Mouse (Mus musculus) hindbrain, embryonic 14.5 days (tissue): Measurements from ENCODE around the gene Il1r1. TPM values are rescaled to one million over a fixed set of nuclear protein-coding genes. Genes with fewer than 3 reads are reported as not detected.
A peak's percentile ranks its signal among the peaks of the same experiment; 100 is the strongest.

Experiments used
- ATAC-seq: fragments of 200-750 bp; cut with Nextera tagmentation; 2 replicates; pipeline ENCODE4 v1.8.0; 2017; ENCODE audit warnings: moderate number of reproducible peaks, mild to moderate bottlenecking, moderate TSS enrichment, moderate library complexity; ENCODE audit not compliant: low FRiP score
- DNase-seq: peaks from one replicate; pipeline ENCODE4 v3.0.0-alpha.2; 2015; ENCODE audit warnings: low spot score
- H3K27ac ChIP-seq: fragments of 300-500 bp; sonication (generic); 2 replicates; pipeline ENCODE4 v1.5.1; 2014; ENCODE audit warnings: mild to moderate bottlenecking, moderate library complexity
- H3K27me3 ChIP-seq: fragments of 300-500 bp; sonication (generic); 2 replicates; pipeline ENCODE4 v1.6.1; 2014; ENCODE audit warnings: mild to moderate bottlenecking, low read length, mixed read lengths; ENCODE audit not compliant: control insufficient read depth, insufficient read depth
- H3K36me3 ChIP-seq: fragments of 300-500 bp; sonication (generic); replicated peaks from 2 replicates; pipeline ENCODE4 v1.6.1; 2014; ENCODE audit not compliant: control insufficient read depth, insufficient read depth
- H3K4me1 ChIP-seq: fragments of 300-500 bp; sonication (generic); replicated peaks from 2 replicates; pipeline ENCODE4 v1.6.1; 2014; ENCODE audit warnings: antibody characterized with exemption, low read length, mixed read lengths; ENCODE audit not compliant: control insufficient read depth, insufficient read depth
- H3K4me2 ChIP-seq: fragments of 300-500 bp; sonication (generic); replicated peaks from 2 replicates; pipeline ENCODE4 v1.6.1; 2014; ENCODE audit warnings: mild to moderate bottlenecking, moderate library complexity
- H3K4me3 ChIP-seq: fragments of 300-500 bp; sonication (generic); replicated peaks from 2 replicates; pipeline ENCODE4 v1.5.1; 2014; ENCODE audit warnings: mild to moderate bottlenecking, low read length
- H3K9ac ChIP-seq: fragments of 300-500 bp; sonication (generic); 2 replicates; pipeline ENCODE4 v1.6.1; 2014
- H3K9me3 ChIP-seq: fragments of 300-500 bp; sonication (generic); 2 replicates; pipeline ENCODE4 v1.6.1; 2016; ENCODE audit warnings: low read length; ENCODE audit not compliant: control insufficient read depth
- WGBS: fragments of 180-500 bp; shearing (Covaris S2); extraction: QIAGEN DNeasy Blood & Tissue Kit; methylation state at CpG from one replicate; pipeline ENCODE4 v1.1.7; 2014; 5-methylcytosine and 5-hydroxymethylcytosine counted together
- polyA plus RNA-seq: library from polyadenylated mRNA; unstranded; fragments of >200 nt; fragmentation: Nextera tagmentation; extraction: Ambion mirVana; gene quantifications from 2 replicates; pipeline ENCODE4 v1.2.1, GENCODE M21; 2014

The Il1r1 gene
- polyA plus RNA-seq, 1 experiment from 2014 or later = 0.66 TPM

GRCm38 (mm10) chr1:40223591-40223990 is 1.3 kb upstream of the Il1r1 start:
- no peak overlapping the region for H3K9ac ChIP-seq
- H3K27ac ChIP-seq = no peak overlapping the region
- WGBS = 84% methylated on average over 2 of the region's 2 CpGs
- H3K27me3 ChIP-seq = no peaks in the 10 kb centered on the region
- DNase-seq (no peak), ATAC-seq (no peak)
- no peaks in the 10 kb centered on the region for H3K36me3 ChIP-seq
- H3K9me3 ChIP-seq = no peaks in the 10 kb centered on the region
- H3K4me1 ChIP-seq = 0 out of 2 replicates have a peak, but pooled peaks cover 6% of the 10 kb centered on the region
- H3K4me2 ChIP-seq = no peak overlapping the region
- H3K4me3 ChIP-seq = no peak overlapping the region

GRCm38 (mm10) chr1:40225580-40225979 is 700 bp downstream of the Il1r1 start:
- Histone ChIP-seq H3K36me3 (no peaks in the 10 kb centered on the region), H3K4me2 (no peak overlapping the region), H3K4me1 (0 out of 2 replicates have a peak, but pooled peaks cover 6% of the 10 kb centered on the region), H3K27me3 (no peaks in the 10 kb centered on the region), H3K9ac (no peak overlapping the region), H3K27ac (no peak overlapping the region), H3K4me3 (no peak overlapping the region), H3K9me3 (no peaks in the 10 kb centered on the region)
- WGBS = 77% methylated on average over 2 of the region's 2 CpGs
- DNase-seq = peak; percentile 22
- ATAC-seq = no peak

GRCm38 (mm10) chr1:40229033-40229432 is 4.2 kb downstream of the Il1r1 start:
- Histone ChIP-seq H3K4me3 (no peak overlapping the region), H3K27ac (no peak overlapping the region), H3K36me3 (no peaks in the 10 kb centered on the region), H3K9me3 (no peaks in the 10 kb centered on the region), H3K4me2 (no peak overlapping the region), H3K4me1 (0 out of 2 replicates have a peak, but pooled peaks cover 6% of the 10 kb centered on the region), H3K27me3 (no peaks in the 10 kb centered on the region), H3K9ac (no peak overlapping the region)
- DNase-seq (peak; percentile 10), ATAC-seq (no peak)
- 96% methylated on average over 3 of the region's 3 CpGs for WGBS

- Histone ChIP-seq H3K4me1 (0 out of 2 replicates have a peak, but pooled peaks cover under 1% of the 10 kb centered on the region), H3K36me3 (no peaks in the 10 kb centered on the region), H3K4me3 (no peak overlapping the region), H3K27ac (no peak overlapping the region), H3K4me2 (no peak overlapping the region), H3K9me3 (no peaks in the 10 kb centered on the region), H3K9ac (no peak overlapping the region), H3K27me3 (no peaks in the 10 kb centered on the region)
- WGBS = 96% methylated on average over 3 of the region's 3 CpGs
- DNase-seq = no peak
- ATAC-seq = no peak
Measured at GRCm38 (mm10) chr1:40229771-40230280, 4.9 kb downstream of the Il1r1 start.

- Histone ChIP-seq H3K27ac (no peak overlapping the region), H3K36me3 (no peaks in the 10 kb centered on the region), H3K9ac (no peak overlapping the region), H3K4me3 (no peak overlapping the region), H3K4me2 (no peak overlapping the region), H3K27me3 (no peaks in the 10 kb centered on the region), H3K9me3 (no peaks in the 10 kb centered on the region), H3K4me1 (no peaks in the 10 kb centered on the region)
- ATAC-seq (no peak), DNase-seq (no peak)
- 81% methylated on average over 7 of the region's 7 CpGs for WGBS
Measured at GRCm38 (mm10) chr1:40230336-40230735, 5.5 kb downstream of the Il1r1 start.

- Histone ChIP-seq H3K9ac (no peak overlapping the region), H3K36me3 (no peaks in the 10 kb centered on the region), H3K27ac (no peak overlapping the region), H3K4me1 (no peaks in the 10 kb centered on the region), H3K4me3 (no peak overlapping the region), H3K4me2 (no peak overlapping the region), H3K27me3 (no peaks in the 10 kb centered on the region), H3K9me3 (no peaks in the 10 kb centered on the region)
- DNase-seq = no peak
- WGBS = 87% methylated on average over 3 of the region's 3 CpGs
- no peak for ATAC-seq
Measured at GRCm38 (mm10) chr1:40231116-40231515, 6.2 kb downstream of the Il1r1 start.

GRCm38 (mm10) chr1:40233217-40233616 is 8.3 kb downstream of the Il1r1 start:
- no peaks in the 10 kb centered on the region for H3K27me3 ChIP-seq
- H3K4me1 ChIP-seq = no peaks in the 10 kb centered on the region
- WGBS = 67% methylated on average over 7 of the region's 7 CpGs
- no peaks in the 10 kb centered on the region for H3K9me3 ChIP-seq
- H3K27ac ChIP-seq = no peak overlapping the region
- H3K9ac ChIP-seq = no peak overlapping the region
- ATAC-seq (no peak), DNase-seq (no peak)
- H3K4me3 ChIP-seq = no peak overlapping the region
- H3K36me3 ChIP-seq = no peaks in the 10 kb centered on the region
- no peak overlapping the region for H3K4me2 ChIP-seq

- Histone ChIP-seq H3K9me3 (no peaks in the 10 kb centered on the region), H3K9ac (no peak overlapping the region), H3K36me3 (no peaks in the 10 kb centered on the region), H3K27ac (no peak overlapping the region), H3K4me2 (no peak overlapping the region), H3K4me3 (no peak overlapping the region), H3K4me1 (no peaks in the 10 kb centered on the region), H3K27me3 (no peaks in the 10 kb centered on the region)
- WGBS = 78% methylated on average over 3 of the region's 3 CpGs
- DNase-seq (no peak), ATAC-seq (no peak)
Measured at GRCm38 (mm10) chr1:40233621-40234020, 8.7 kb downstream of the Il1r1 start.

GRCm38 (mm10) chr1:40235597-40236249 is 10.8 kb downstream of the Il1r1 start:
- DNase-seq = no peak
- no peak overlapping the region for H3K27ac ChIP-seq
- no peak overlapping the region for H3K4me3 ChIP-seq
- no peaks in the 10 kb centered on the region for H3K27me3 ChIP-seq
- H3K36me3 ChIP-seq = no peaks in the 10 kb centered on the region
- no peak for ATAC-seq
- no peaks in the 10 kb centered on the region for H3K9me3 ChIP-seq
- no peak overlapping the region for H3K9ac ChIP-seq
- H3K4me2 ChIP-seq = no peak overlapping the region
- no peaks in the 10 kb centered on the region for H3K4me1 ChIP-seq
- 91% methylated on average over 5 of the region's 5 CpGs for WGBS
